ENCODE assay signal across 20 mouse cellular contexts in genomic region chr5:116662466-116662865, GRCm38 (mm10).
DNase-seq lines count a peak whose midpoint lies in the region; ATAC-seq and TF ChIP-seq lines count a peak whose summit lies in the region.
"Had no signal": no experiment of that assay in that cellular context is flagged by ENCODE, and none has a peak within 500 bp of the region (broad histone marks: within the 10 kb centered on the region; RNA-seq: fewer than 3 reads in every experiment).

No protein-coding gene starts in this region.

- TF ChIP-seq POLR2A in olfactory bulb, adult 2 months (IDR thresholded peaks at IDR 0.05; ENCODE audit: insufficient read depth, low read depth, low read length): no peak

- peak overlapping the region; percentile 41; the same call in 1 of the 2 replicates for H3K27ac ChIP-seq in midbrain, embryonic 14.5 days (replicated peaks; ENCODE audit: low read depth, low read length)
- no peak overlapping the region for H3K27ac ChIP-seq in midbrain, embryonic 11.5 days (ENCODE audit: low read depth, low read length)
- peak overlapping the region; percentile 61 for H3K27ac ChIP-seq in forebrain, embryonic 16.5 days (ENCODE audit: low read length)
- H3K27ac ChIP-seq in hindbrain, embryonic 14.5 days: peak overlapping the region; percentile 44; the same call in 1 of the 2 replicates
- peak overlapping the region; percentile 15; the same call in 1 of the 2 replicates for H3K27ac ChIP-seq in olfactory bulb, adult 2 months (ENCODE audit: insufficient read depth, low read depth, low read length)
- H3K27ac ChIP-seq: gastrocnemius, adult 2 months; kidney, embryonic 15.5 days; liver, embryonic 12.5 days; stomach, embryonic 15.5 days had no signal

- no peaks in the 10 kb centered on the region for H3K27me3 ChIP-seq in midbrain, embryonic 14.5 days (ENCODE audit: control insufficient read depth, insufficient read depth, low read length)
- H3K27me3 ChIP-seq in midbrain, embryonic 11.5 days (ENCODE audit: control insufficient read depth, insufficient read depth, low read length): no peaks in the 10 kb centered on the region
- H3K27me3 ChIP-seq in forebrain, embryonic 16.5 days (replicated peaks; ENCODE audit: control insufficient read depth, insufficient read depth, low read length): no peaks in the 10 kb centered on the region
- H3K27me3 ChIP-seq in hindbrain, embryonic 14.5 days (ENCODE audit: control insufficient read depth, insufficient read depth, low read length): no peaks in the 10 kb centered on the region
- H3K27me3 ChIP-seq: kidney, embryonic 15.5 days; liver, embryonic 12.5 days; lung, embryonic 15.5 days; stomach, embryonic 15.5 days had no signal

- no peak for ATAC-seq in midbrain, embryonic 14.5 days (ENCODE audit: low FRiP score, low TSS enrichment)
- ATAC-seq in midbrain, embryonic 11.5 days (ENCODE audit: low FRiP score): no peak
- peak; percentile 67 for ATAC-seq in forebrain, embryonic 16.5 days
- no peak for ATAC-seq in hindbrain, embryonic 14.5 days (ENCODE audit: low FRiP score)
- ATAC-seq: activated CD4-positive, CD25-positive, alpha-beta regulatory T cell, adult 4 months; liver, embryonic 12.5 days; Patski had no signal

- 61% methylated on average over 5 of the region's 5 CpGs for WGBS in midbrain, embryonic 14.5 days
- 70% methylated on average over 5 of the region's 5 CpGs for WGBS in midbrain, embryonic 11.5 days
- WGBS in forebrain, embryonic 16.5 days: 37% methylated on average over 5 of the region's 5 CpGs
- whole genome bisulfite sequencing in hindbrain, embryonic 14.5 days: 50% methylated on average over 5 of the region's 5 CpGs
- 46% methylated on average over 5 of the region's 5 CpGs for WGBS in olfactory bulb, adult 2 months

- H3K4me2 ChIP-seq in midbrain, embryonic 14.5 days (ENCODE audit: low read length): no peak overlapping the region
- no peak overlapping the region for H3K4me2 ChIP-seq in midbrain, embryonic 11.5 days
- no peak overlapping the region for H3K4me2 ChIP-seq in forebrain, embryonic 16.5 days (ENCODE audit: low read length)
- H3K4me2 ChIP-seq in hindbrain, embryonic 14.5 days (replicated peaks): no peak overlapping the region
- H3K4me2 ChIP-seq: kidney, embryonic 15.5 days; liver, embryonic 12.5 days; lung, embryonic 15.5 days; stomach, embryonic 15.5 days had no signal

- no peak overlapping the region for H3K4me3 ChIP-seq in midbrain, embryonic 14.5 days (replicated peaks; ENCODE audit: low read depth, low read length)
- no peak overlapping the region for H3K4me3 ChIP-seq in midbrain, embryonic 11.5 days (ENCODE audit: low read depth, low read length)
- H3K4me3 ChIP-seq in forebrain, embryonic 16.5 days (replicated peaks; ENCODE audit: low read length): no peak overlapping the region
- no peak overlapping the region for H3K4me3 ChIP-seq in hindbrain, embryonic 14.5 days (replicated peaks; ENCODE audit: low read length)
- H3K4me3 ChIP-seq in olfactory bulb, adult 2 months (ENCODE audit: insufficient read depth, low read depth, low read length): no peak overlapping the region
- H3K4me3 ChIP-seq: gastrocnemius, adult 2 months; kidney, embryonic 15.5 days; liver, embryonic 12.5 days; lung, embryonic 15.5 days; stomach, embryonic 15.5 days had no signal

- H3K9ac ChIP-seq in midbrain, embryonic 14.5 days (replicated peaks; ENCODE audit: low read length): no peak overlapping the region
- no peak overlapping the region for H3K9ac ChIP-seq in midbrain, embryonic 11.5 days (ENCODE audit: low read length)
- H3K9ac ChIP-seq in forebrain, embryonic 16.5 days (replicated peaks; ENCODE audit: low read depth, low read length): no peak overlapping the region
- no peak overlapping the region for H3K9ac ChIP-seq in hindbrain, embryonic 14.5 days
- H3K9ac ChIP-seq: kidney, embryonic 15.5 days; liver, embryonic 12.5 days; lung, embryonic 15.5 days; stomach, embryonic 15.5 days had no signal

- no peaks in the 10 kb centered on the region for H3K9me3 ChIP-seq in midbrain, embryonic 14.5 days (ENCODE audit: control insufficient read depth, low read length)
- no peaks in the 10 kb centered on the region for H3K9me3 ChIP-seq in midbrain, embryonic 11.5 days (ENCODE audit: control insufficient read depth, low read length)
- no peaks in the 10 kb centered on the region for H3K9me3 ChIP-seq in forebrain, embryonic 16.5 days (ENCODE audit: control insufficient read depth, low read length)
- no peaks in the 10 kb centered on the region for H3K9me3 ChIP-seq in hindbrain, embryonic 14.5 days (ENCODE audit: control insufficient read depth, low read length)
- H3K9me3 ChIP-seq: kidney, embryonic 15.5 days; lung, embryonic 15.5 days; stomach, embryonic 15.5 days had no signal

- peaks cover 10% of the 10 kb centered on the region; the same call in 1 of the 2 replicates for H3K4me1 ChIP-seq in midbrain, embryonic 14.5 days (ENCODE audit: control insufficient read depth, insufficient read depth, low read length)
- peaks cover 3% of the 10 kb centered on the region; the same call in 1 of the 2 replicates for H3K4me1 ChIP-seq in midbrain, embryonic 11.5 days (ENCODE audit: control insufficient read depth, insufficient read depth, low read length)
- H3K4me1 ChIP-seq in forebrain, embryonic 16.5 days (replicated peaks; ENCODE audit: control insufficient read depth, insufficient read depth, low read length): peaks cover 17% of the 10 kb centered on the region
- peaks cover 7% of the 10 kb centered on the region; the same call in 1 of the 2 replicates for H3K4me1 ChIP-seq in hindbrain, embryonic 14.5 days (replicated peaks; ENCODE audit: control insufficient read depth, insufficient read depth, low read length)
- H3K4me1 ChIP-seq in olfactory bulb, adult 2 months (ENCODE audit: control insufficient read depth, insufficient read depth, low read length): peaks cover 12% of the 10 kb centered on the region
- H3K4me1 ChIP-seq: kidney, embryonic 15.5 days; liver, embryonic 12.5 days; lung, embryonic 15.5 days; stomach, embryonic 15.5 days had no signal

- no peaks in the 10 kb centered on the region for H3K36me3 ChIP-seq in midbrain, embryonic 14.5 days (ENCODE audit: control insufficient read depth, insufficient read depth, low read length)
- no peaks in the 10 kb centered on the region for H3K36me3 ChIP-seq in midbrain, embryonic 11.5 days (ENCODE audit: control insufficient read depth, insufficient read depth, low read length)
- no peaks in the 10 kb centered on the region for H3K36me3 ChIP-seq in forebrain, embryonic 16.5 days (ENCODE audit: control insufficient read depth, insufficient read depth)
- no peaks in the 10 kb centered on the region for H3K36me3 ChIP-seq in hindbrain, embryonic 14.5 days (replicated peaks; ENCODE audit: control insufficient read depth, insufficient read depth)
- H3K36me3 ChIP-seq: kidney, embryonic 15.5 days; liver, embryonic 12.5 days; lung, embryonic 15.5 days; stomach, embryonic 15.5 days had no signal

- DNase-seq in midbrain, embryonic 14.5 days: peak; percentile 35
- DNase-seq in midbrain, embryonic 11.5 days (ENCODE audit: low spot score, missing footprints): no peak
- DNase-seq in hindbrain, embryonic 14.5 days (ENCODE audit: low spot score): peak; percentile 52
- DNase-seq in gastrocnemius, adult 8-10 months (ENCODE audit: low spot score in 2 of 2): no peak
- no peak for DNase-seq in cerebellum, postnatal 4 days (ENCODE audit: low spot score in 2 of 2)
- DNase-seq: adrenal gland, postnatal 14 days; cerebellum, adult 9-10 months; gastrocnemius, adult 2 months; heart, postnatal 10 days; retina, postnatal 1 day; spleen, adult 18-20 months; thymus, adult 2 months had no signal

- no peak for TF ChIP-seq CTCF in olfactory bulb, adult 2 months (IDR thresholded peaks at IDR 0.05; ENCODE audit: insufficient read depth, low read depth, low read length)

Comparison
In these comparisons a context has a peak if more than half of its experiments do, and no peak if none do; other contexts are left out.
1. DNase-seq: peak in midbrain, embryonic 14.5 days (single experiment) and hindbrain, embryonic 14.5 days (single experiment); none in midbrain, embryonic 11.5 days (single experiment), gastrocnemius, adult 8-10 months (0 of 2) and cerebellum, postnatal 4 days (0 of 2).